ENCODE assay signal across 26 mouse cellular contexts in the genomic region with DNA sequence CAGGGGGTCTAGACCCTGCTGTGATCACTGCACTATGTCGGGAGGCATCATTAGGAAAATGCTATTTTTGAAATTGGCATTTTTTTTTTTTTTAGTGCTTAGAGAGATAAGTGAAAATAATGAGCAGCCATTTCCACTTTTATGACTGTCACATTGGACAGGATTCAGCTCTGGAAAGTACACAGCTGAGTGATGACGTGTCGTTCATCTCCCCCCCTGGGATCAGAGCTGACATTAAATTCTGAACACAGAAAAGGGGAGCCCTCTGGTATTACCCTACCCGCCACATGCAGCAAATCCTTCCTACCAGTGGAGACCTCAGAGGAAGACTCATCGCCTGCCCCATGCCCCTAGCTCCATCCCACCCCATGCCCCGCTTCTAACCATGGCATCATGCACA.
"Had no signal": no experiment of that assay in that cellular context is flagged by ENCODE, and none has a peak within 500 bp of the region (broad histone marks: within the 10 kb centered on the region; RNA-seq: fewer than 3 reads in every experiment).

No protein-coding gene starts in this region.

- H3K27me3 ChIP-seq: limb, embryonic 13.5 days; liver, embryonic 12.5 days; liver, embryonic 15.5 days; lung, embryonic 15.5 days; megakaryocyte, embryonic 14.5 days had no signal

- H3K36me3 ChIP-seq: limb, embryonic 10.5 days; limb, embryonic 13.5 days; liver, embryonic 12.5 days; liver, embryonic 15.5 days; lung, embryonic 15.5 days; midbrain, embryonic 10.5 days; midbrain, embryonic 13.5 days had no signal

- DNase-seq: kidney, adult 2 months; kidney, postnatal 25 days; layer of hippocampus, adult 9-11 months; liver; lung, adult 18-20 months; lung, postnatal 10 days; lung, postnatal 36 days; right cerebral cortex, adult 18-20 months; right cerebral cortex, postnatal 14 days; right cerebral cortex, postnatal 4 days; thymus, adult 2 months; thymus, postnatal 14 days; thymus, postnatal 4 days had no signal

- H3K9ac ChIP-seq: limb, embryonic 13.5 days; liver, embryonic 12.5 days; liver, embryonic 15.5 days; lung, embryonic 15.5 days; midbrain, embryonic 13.5 days had no signal

- H3K9me3 ChIP-seq: limb, embryonic 10.5 days; limb, embryonic 13.5 days; liver, embryonic 12.5 days; liver, embryonic 15.5 days; lung, embryonic 15.5 days; midbrain, embryonic 10.5 days; midbrain, embryonic 13.5 days had no signal

- H3K4me1 ChIP-seq: limb, embryonic 13.5 days; liver, embryonic 12.5 days; liver, embryonic 15.5 days; lung, embryonic 15.5 days; megakaryocyte, embryonic 14.5 days had no signal

- ATAC-seq: liver, embryonic 12.5 days; midbrain, embryonic 13.5 days; midbrain, embryonic 16.5 days had no signal

- H3K27ac ChIP-seq: kidney, postnatal 0 days; layer of hippocampus, adult 2 months; limb, embryonic 10.5 days; limb, embryonic 13.5 days; liver, embryonic 12.5 days; liver, embryonic 15.5 days; lung, embryonic 15.5 days; midbrain, embryonic 10.5 days; midbrain, embryonic 13.5 days; stomach, postnatal 0 days had no signal

- H3K4me3 ChIP-seq: layer of hippocampus, adult 2 months; limb, embryonic 10.5 days; limb, embryonic 13.5 days; liver, embryonic 12.5 days; liver, embryonic 15.5 days; lung, embryonic 15.5 days; megakaryocyte, embryonic 14.5 days; midbrain, embryonic 10.5 days; midbrain, embryonic 13.5 days; myocyte had no signal

- H3K4me2 ChIP-seq: limb, embryonic 13.5 days; liver, embryonic 12.5 days; liver, embryonic 15.5 days; lung, embryonic 15.5 days; midbrain, embryonic 13.5 days had no signal
